Mouse (Mus musculus) retina, postnatal 1 day (tissue): ENCODE results near the gene Hmcn1.

Experiments used
- DNase-seq: peaks from one replicate; pipeline ENCODE4 v3.0.0-alpha.2; 2012

The Hmcn1 gene

GRCm38 (mm10) chr1:150631035-150631855, 362.0 kb downstream of the Hmcn1 start:
- no peak for DNase-seq

- no peak for DNase-seq
Observed at GRCm38 (mm10) chr1:150623226-150623625, 370.0 kb downstream of the Hmcn1 start.

GRCm38 (mm10) chr1:150610539-150610938, 382.7 kb downstream of the Hmcn1 start:
- DNase-seq: no peak

DNA sequence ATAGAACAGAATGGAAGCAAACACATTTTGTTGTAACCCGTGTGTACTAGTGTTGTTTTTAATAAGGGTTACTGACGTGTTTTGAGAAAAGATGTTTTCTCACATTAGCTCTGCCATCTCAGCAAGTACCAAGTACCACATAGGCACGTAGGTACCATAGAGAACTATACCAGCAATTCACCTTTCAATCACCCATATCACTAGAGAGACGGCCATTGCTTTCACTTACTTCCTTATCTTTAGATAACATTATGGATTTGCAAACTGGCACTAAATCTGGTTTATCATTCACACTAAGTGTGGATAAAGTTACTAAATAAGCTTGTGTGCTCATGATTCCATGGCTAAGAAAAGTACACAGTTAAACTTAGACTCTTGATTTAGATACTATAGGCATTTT, 387.1 kb downstream of the Hmcn1 start:
- no peak for DNase-seq

DNA sequence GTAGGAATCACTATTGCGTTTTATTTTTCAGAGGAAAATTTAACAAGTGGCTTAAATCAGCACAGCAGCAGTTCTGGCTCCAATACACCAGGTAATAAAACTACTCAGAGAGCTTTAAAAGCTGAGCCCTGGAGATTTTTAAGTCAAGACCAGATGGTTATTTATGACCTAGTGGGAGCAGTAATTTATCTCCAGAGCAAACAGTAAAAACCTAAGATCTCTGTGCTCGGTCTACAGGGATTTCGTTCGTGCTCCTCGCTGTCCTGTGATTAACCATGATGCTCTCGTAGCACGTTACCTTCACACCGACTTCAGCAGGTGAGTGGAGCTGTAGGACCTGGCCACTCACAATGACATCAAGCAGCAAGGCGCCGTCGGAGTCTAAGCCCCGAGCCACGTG, 399.6 kb downstream of the Hmcn1 start:
- DNase-seq: no peak

DNA sequence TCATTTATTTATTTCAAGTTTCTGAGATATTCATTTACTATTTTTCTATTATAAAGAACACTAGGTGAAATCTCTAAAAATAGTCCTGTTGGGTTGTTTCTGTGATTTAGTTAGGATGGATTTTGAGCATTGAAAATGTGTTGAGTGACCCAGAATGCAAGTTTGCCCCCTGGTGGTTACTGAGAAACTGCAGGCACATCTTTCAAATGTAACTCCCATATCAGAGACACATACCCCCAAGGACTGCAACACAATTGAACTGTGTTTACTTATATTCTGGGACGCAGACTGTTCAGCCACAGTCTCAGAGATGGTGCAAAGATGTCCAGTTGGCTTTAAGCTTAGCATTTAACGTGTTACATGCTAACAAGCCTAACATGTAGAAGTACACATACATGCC, 402.0 kb downstream of the Hmcn1 start:
- peak; percentile 62 for DNase-seq

GRCm38 (mm10) chr1:150587410-150587809, 405.8 kb downstream of the Hmcn1 start:
- DNase-seq: peak; percentile 10

- no peak for DNase-seq
Observed at GRCm38 (mm10) chr1:150584477-150584876, 408.8 kb downstream of the Hmcn1 start.

- peak; percentile 33 for DNase-seq
Observed at GRCm38 (mm10) chr1:150583734-150584133, 409.5 kb downstream of the Hmcn1 start.

DNA sequence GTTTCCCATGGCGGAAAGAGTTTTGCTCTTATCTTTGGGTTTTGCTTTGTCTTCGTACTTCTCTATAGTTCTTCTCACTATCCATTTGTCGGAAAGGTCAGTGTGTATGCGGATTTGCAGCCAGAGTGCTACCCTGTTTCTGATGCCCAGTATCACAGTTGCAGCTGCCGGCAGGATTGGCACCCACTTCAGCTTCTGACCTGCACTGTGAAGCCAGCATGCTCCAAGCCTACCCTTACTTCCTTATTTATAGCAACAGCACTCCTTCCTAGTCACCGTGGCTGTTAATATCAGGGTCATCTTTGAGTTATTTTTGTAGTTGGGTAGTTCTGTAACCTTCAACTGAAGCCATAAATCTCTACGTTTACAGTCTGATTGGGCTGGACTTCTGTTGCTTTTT, 412.7 kb downstream of the Hmcn1 start:
- DNase-seq: no peak

- DNase-seq: no peak
Observed at GRCm38 (mm10) chr1:150573407-150573806, 419.8 kb downstream of the Hmcn1 start.

GRCm38 (mm10) chr1:150570562-150571156, 422.6 kb downstream of the Hmcn1 start:
- peak; percentile 26 for DNase-seq

GRCm38 (mm10) chr1:150569820-150570543, 423.3 kb downstream of the Hmcn1 start:
- DNase-seq: no peak

- no peak for DNase-seq
Observed at GRCm38 (mm10) chr1:150566287-150566686, 426.9 kb downstream of the Hmcn1 start.

DNA sequence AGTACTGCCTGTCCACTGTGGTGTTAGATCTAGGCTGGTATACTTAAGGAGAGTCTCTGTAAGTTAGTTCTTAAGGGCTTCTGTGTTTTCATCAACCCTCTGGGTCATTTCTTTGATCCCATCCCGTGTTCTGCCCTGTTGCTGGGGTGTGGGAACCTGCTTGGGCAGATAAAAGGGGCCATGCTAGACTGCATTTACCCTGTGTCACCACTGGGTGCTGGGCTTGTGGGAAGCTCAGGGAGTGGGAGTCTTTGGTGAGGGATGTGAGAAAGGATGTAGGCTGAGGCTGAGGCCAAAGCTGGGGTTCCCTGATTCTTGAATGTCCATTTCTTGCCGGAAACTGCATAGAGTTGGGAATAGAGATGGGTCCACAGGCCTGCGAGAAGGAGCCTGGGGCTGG, 436.6 kb downstream of the Hmcn1 start:
- DNase-seq: no peak

DNA sequence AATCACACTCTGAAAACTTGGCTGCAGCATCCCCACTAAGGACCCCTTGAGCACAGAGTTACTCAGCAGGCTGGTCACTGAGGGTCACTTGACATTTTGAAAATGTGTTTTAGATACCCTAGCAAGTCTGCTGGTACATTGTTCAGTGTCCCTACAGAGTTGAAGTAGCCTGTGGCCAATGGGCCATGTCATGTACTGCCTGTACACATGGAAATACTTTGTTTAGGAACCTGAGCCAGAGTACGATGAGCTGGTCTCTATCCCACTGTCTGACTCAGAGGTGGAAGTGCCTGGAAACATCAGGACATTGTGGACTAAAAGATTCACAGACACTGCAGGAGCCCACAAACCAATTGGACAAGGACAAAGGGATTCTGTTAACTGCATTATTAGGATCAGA, 441.8 kb downstream of the Hmcn1 start:
- no peak for DNase-seq

- DNase-seq: no peak
Observed at GRCm38 (mm10) chr1:150546463-150546862, 446.8 kb downstream of the Hmcn1 start.

- peak; percentile 78 for DNase-seq
Observed at GRCm38 (mm10) chr1:150540267-150540666, 453.0 kb downstream of the Hmcn1 start.

DNA sequence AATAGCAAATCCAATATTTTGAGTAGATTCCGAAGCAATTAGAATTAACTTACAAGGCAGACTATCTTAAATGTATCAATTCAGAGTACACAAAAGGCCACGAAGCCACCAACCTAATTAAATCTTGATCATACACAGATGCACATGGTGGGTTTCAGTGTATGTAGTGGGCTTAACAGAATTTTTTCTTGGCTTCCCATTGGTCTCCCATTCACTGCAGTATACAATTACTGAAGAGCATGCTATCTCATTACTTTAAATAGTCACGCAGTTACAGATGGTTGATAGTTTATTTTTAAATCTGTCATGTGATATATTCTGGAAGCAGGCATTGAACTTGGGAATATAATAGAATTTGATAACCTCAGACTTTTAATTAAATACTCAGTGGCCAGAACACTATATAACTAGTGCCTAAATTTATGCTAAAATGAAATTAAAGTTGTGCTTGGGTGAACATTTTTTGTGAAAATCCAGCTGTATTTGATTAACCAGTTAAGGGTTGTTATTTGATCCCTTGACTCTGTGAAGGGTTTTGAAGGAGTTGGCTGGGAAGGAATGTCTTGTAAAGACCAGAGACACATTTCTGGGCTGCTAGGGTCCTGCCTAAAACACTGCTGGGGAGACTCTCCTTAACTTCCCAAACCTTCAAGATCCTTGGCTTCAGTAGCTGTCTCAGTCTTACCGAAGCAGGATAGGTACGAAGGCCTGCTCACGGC, 455.7 kb downstream of the Hmcn1 start:
- no peak for DNase-seq

GRCm38 (mm10) chr1:150535770-150536534, 457.3 kb downstream of the Hmcn1 start:
- DNase-seq: peak; percentile 63

DNA sequence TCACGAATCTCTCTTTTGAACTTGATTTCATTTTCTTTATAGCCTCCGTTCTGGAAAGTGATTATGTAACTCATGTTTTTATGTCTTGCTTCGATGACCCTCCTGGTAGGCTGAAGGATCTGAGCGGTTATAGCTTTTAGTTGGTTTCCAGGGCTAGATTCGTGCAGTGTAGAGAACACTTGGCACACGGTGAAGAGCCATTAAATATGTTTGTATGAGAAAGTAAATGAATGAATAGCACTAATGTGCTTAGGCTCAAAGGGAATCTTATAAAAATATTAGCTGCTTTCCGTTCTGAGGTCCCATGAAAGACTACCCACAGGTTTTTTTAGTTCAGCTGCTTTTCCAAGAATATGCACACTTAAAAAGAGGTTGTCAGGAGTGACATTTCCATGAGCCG, 458.6 kb downstream of the Hmcn1 start:
- no peak for DNase-seq

DNA sequence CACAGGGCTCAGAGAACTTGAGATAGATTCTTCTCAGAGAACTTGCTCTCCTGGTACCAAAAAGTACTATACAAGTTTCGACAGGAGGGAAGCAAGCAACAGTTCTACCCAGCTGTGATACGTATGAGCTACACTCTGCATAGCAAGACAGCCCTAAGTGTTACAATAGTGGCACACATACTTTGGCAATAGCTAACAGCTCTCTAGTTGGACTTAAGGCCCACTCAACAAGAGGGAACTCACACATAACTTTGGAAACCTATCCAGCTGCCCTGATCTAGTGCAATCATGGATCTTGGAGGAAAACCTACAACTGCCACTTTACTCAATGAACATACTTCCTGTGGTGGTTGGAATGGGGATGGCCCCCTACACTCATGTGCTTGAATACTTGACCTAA, 480.2 kb downstream of the Hmcn1 start:
- DNase-seq: no peak
